Comparison of ENCODE assay signal across 8 mouse cellular contexts in the genomic region with DNA sequence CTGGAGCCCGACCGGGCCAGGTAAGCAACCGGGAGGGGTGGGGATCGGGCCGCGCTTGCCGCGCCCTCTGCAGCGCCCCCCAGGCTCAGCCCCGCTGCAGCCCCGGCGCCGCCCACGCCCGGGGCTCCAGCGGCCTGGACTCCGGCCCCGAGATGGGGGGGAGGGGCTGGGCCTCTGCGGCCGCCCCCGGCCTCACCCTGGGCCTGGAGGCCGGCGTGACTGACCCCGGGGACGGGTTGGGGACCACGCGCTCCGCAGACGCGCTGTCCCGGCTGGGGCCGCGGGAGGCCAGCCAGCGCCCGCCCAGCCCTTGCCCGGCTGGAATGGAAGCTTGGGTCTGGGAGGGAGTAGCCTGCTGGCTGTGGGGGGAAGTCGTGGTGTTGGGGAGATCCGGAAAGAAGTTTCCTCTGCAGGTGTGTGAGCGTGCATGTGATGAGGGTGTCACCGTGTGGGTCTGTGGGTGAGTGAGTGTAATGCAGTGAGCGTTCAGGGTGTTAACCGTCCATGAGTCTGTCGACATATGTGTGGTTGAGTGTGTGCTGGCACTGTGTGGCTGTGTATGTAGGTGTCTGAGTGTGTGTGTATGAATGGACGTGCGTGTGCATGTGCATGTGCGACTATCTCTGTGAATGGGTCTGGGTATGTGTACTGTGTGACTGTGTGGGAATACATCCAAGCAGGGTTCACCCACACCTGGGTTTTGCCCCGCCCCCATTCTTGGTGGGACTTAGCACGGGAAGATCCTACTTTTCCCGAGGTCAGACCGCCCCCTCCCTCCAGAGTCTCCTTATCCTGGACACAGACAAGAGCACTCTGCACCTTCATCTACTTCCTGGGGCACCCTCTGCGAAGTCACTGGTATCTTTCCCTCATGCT. TPM values are rescaled to one million over a fixed set of nuclear protein-coding genes. Genes with fewer than 3 reads are reported as not detected.
A peak's percentile ranks its signal among the peaks of the same experiment; 100 is the strongest.
DNase-seq lines count a peak whose midpoint lies in the region; ATAC-seq lines count a peak whose summit lies in the region.

No protein-coding gene starts in this region.

- H3K27me3 ChIP-seq in forebrain, embryonic 12.5 days, result peaks cover 73% of the 10 kb centered on the region
- peaks cover 53% of the 10 kb centered on the region for H3K27me3 ChIP-seq in intestine, embryonic 15.5 days (replicated peaks)

- peak overlapping the region; percentile 81 for H3K9ac ChIP-seq in forebrain, embryonic 12.5 days
- peak overlapping the region; percentile 58 for H3K9ac ChIP-seq in intestine, embryonic 15.5 days

- peak overlapping the region; percentile 98 for H3K4me2 ChIP-seq in forebrain, embryonic 12.5 days
- peak overlapping the region; percentile 99 for H3K4me2 ChIP-seq in intestine, embryonic 15.5 days (replicated peaks)

- peak overlapping the region; percentile 59 for H3K27ac ChIP-seq in forebrain, embryonic 12.5 days
- H3K27ac ChIP-seq in intestine, embryonic 15.5 days, result no peak overlapping the region

- peaks cover 46% of the 10 kb centered on the region for H3K4me1 ChIP-seq in forebrain, embryonic 12.5 days
- H3K4me1 ChIP-seq in intestine, embryonic 15.5 days (replicated peaks), result peaks cover 15% of the 10 kb centered on the region

- peak overlapping the region; percentile 75 for H3K4me3 ChIP-seq in forebrain, embryonic 12.5 days (replicated peaks)
- H3K4me3 ChIP-seq in intestine, embryonic 15.5 days (replicated peaks), result peak overlapping the region; percentile 81

- 2% methylated on average over 47 of the region's 51 CpGs for WGBS in forebrain, embryonic 12.5 days
- WGBS in intestine, embryonic 15.5 days, result 2% methylated on average over 46 of the region's 51 CpGs

- peak; percentile 86 for DNase-seq in heart, adult 11 months
- DNase-seq in heart, adult 9 months (ENCODE audit: low spot score in 2 of 2), result no peak
- peak; percentile 4 for DNase-seq in urinary bladder, postnatal 10 days (ENCODE audit: low spot score)
- DNase-seq in urinary bladder, postnatal 4 days (ENCODE audit: low spot score in 2 of 2), result no peak
- DNase-seq in mesoderm, embryonic 11.5 days (ENCODE audit: low read depth, low spot score), result peak; percentile 12

- no peaks in the 10 kb centered on the region for H3K36me3 ChIP-seq in forebrain, embryonic 12.5 days (replicated peaks)
- H3K36me3 ChIP-seq in intestine, embryonic 15.5 days, result no peaks in the 10 kb centered on the region

- H3K9me3 ChIP-seq in forebrain, embryonic 12.5 days, result no peaks in the 10 kb centered on the region
- no peaks in the 10 kb centered on the region for H3K9me3 ChIP-seq in intestine, embryonic 15.5 days

- ATAC-seq in forebrain, embryonic 12.5 days (ENCODE audit: low FRiP score), result peak; percentile 53
- peak; percentile 72 for ATAC-seq in intestine, embryonic 15.5 days
- no peak for ATAC-seq in inflammation-experienced regulatory T-cells, adult 6 months

RNA-seq across cellular contexts. Expression of gene Dlgap3, which starts 0.6 kb away (rescaled TPM):
- 5.7 and 5.8 TPM in 2 replicates for polyA plus RNA-seq in forebrain, embryonic 12.5 days (2016; fragmentation: Nextera tagmentation; extraction: Ambion mirVana)
- polyA plus RNA-seq in intestine, embryonic 15.5 days (2015; fragmentation: Nextera tagmentation; extraction: Ambion mirVana), result 1.1 and 1.2 TPM in 2 replicates
- not detected for polyA plus RNA-seq in inflammation-experienced regulatory T-cells, adult 6 months (2017; shearing (Covaris generic))

RNA-seq across cellular contexts. Expression of gene Tmem35b, which starts 46.1 kb away (rescaled TPM):
- 15.5 and 17.5 TPM in 2 replicates for polyA plus RNA-seq in forebrain, embryonic 12.5 days (2016; fragmentation: Nextera tagmentation; extraction: Ambion mirVana)
- polyA plus RNA-seq in intestine, embryonic 15.5 days (2015; fragmentation: Nextera tagmentation; extraction: Ambion mirVana), result 23.2 and 25.7 TPM in 2 replicates
- polyA plus RNA-seq in inflammation-experienced regulatory T-cells, adult 6 months (2017; shearing (Covaris generic)), result 10 to 100 TPM; 12.0 to 23.9 (median 19.0) TPM

Comparison
In these comparisons a context has a peak if more than half of its experiments do, and no peak if none do; other contexts are left out.
1. DNase-seq: peak in heart, adult 11 months (single experiment), urinary bladder, postnatal 10 days (single experiment) and mesoderm, embryonic 11.5 days (single experiment); none in heart, adult 9 months (0 of 2) and urinary bladder, postnatal 4 days (0 of 2).